19 mouse cellular contexts compared by ENCODE assay signal in the genomic region with DNA sequence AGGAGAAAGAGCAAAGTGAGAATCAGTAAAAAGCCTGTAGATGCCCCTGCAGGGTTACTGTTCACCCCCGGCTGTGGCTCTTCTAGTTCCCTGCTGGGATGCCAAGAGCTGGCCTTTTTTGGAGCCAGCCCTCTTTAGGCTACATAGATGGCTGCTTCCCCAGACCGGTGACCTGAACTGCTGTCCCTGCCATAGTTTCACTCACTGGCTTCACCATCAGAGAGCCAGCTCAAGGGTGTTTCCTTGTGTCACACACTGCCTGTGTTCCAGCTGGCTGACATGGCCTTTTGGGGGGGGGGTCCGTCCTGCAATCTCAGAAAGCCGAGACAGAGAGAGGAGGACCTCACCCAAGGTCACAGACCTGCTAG. TPM values are rescaled to one million over a fixed set of nuclear protein-coding genes. Genes with fewer than 3 reads are reported as not detected.
DNase-seq lines count a peak whose midpoint lies in the region; ATAC-seq and TF ChIP-seq lines count a peak whose summit lies in the region.
"Had no signal": no experiment of that assay in that cellular context is flagged by ENCODE, and none has a peak within 500 bp of the region (broad histone marks: within the 10 kb centered on the region; RNA-seq: fewer than 3 reads in every experiment).

No protein-coding gene starts in this region.

- DNase-seq in gastrocnemius, adult 2 months, result peak; percentile 67
- no peak for DNase-seq in gastrocnemius, postnatal 4 days (ENCODE audit: low spot score in 2 of 2)
- DNase-seq in midbrain, embryonic 10.5 days (ENCODE audit: low spot score), result no peak
- no peak for DNase-seq in midbrain, embryonic 14.5 days
- no peak for DNase-seq in limb, embryonic 10.5 days (ENCODE audit: low spot score)
- no peak for DNase-seq in urinary bladder, adult 2 months (ENCODE audit: low spot score)
- DNase-seq: adrenal gland, postnatal 25 days; cerebellum, adult 18-20 months; kidney, adult 8-10 months; kidney, postnatal 36 days; lung, embryonic 14.5 days; lung, postnatal 4 days; thymus, adult 2 months had no signal

- intact Hi-C loops in gastrocnemius, adult 2 months (cut with DNase I), result loop anchor here (5.0 kb wide), 1 partner anchor 39 kb away; no protein-coding TSS in a partner anchor

- H3K27me3 ChIP-seq in midbrain, embryonic 10.5 days (ENCODE audit: low read depth, poor library complexity, severe bottlenecking), result no peaks in the 10 kb centered on the region
- H3K27me3 ChIP-seq in midbrain, embryonic 14.5 days (ENCODE audit: control insufficient read depth, insufficient read depth, low read length), result no peaks in the 10 kb centered on the region
- H3K27me3 ChIP-seq in heart, embryonic 15.5 days, result no peaks in the 10 kb centered on the region
- H3K27me3 ChIP-seq in limb, embryonic 10.5 days (ENCODE audit: low read depth, poor library complexity, severe bottlenecking), result no peaks in the 10 kb centered on the region
- H3K27me3 ChIP-seq: CH12.LX; embryonic facial prominence, embryonic 12.5 days had no signal

- H3K27ac ChIP-seq in gastrocnemius, adult 2 months, result peak overlapping the region; percentile 28
- H3K27ac ChIP-seq in midbrain, embryonic 10.5 days (replicated peaks), result 0 out of 2 replicates have a peak overlapping the region, but pooled peaks have one; percentile 42
- no peak overlapping the region for H3K27ac ChIP-seq in midbrain, embryonic 14.5 days (replicated peaks; ENCODE audit: low read depth, low read length)
- peak overlapping the region; percentile 55 for H3K27ac ChIP-seq in heart, embryonic 15.5 days
- peak overlapping the region; percentile 21; the same call in 1 of the 2 replicates for H3K27ac ChIP-seq in limb, embryonic 10.5 days
- H3K27ac ChIP-seq: embryonic facial prominence, embryonic 12.5 days had no signal

- no peak overlapping the region for H3K4me3 ChIP-seq in gastrocnemius, adult 2 months
- no peak overlapping the region for H3K4me3 ChIP-seq in midbrain, embryonic 10.5 days
- H3K4me3 ChIP-seq in midbrain, embryonic 14.5 days (replicated peaks; ENCODE audit: low read depth, low read length), result no peak overlapping the region
- H3K4me3 ChIP-seq in heart, embryonic 15.5 days, result no peak overlapping the region
- no peak overlapping the region for H3K4me3 ChIP-seq in limb, embryonic 10.5 days
- H3K4me3 ChIP-seq: embryonic facial prominence, embryonic 12.5 days had no signal

- H3K9ac ChIP-seq in midbrain, embryonic 14.5 days (replicated peaks; ENCODE audit: low read length), result no peak overlapping the region
- no peak overlapping the region for H3K9ac ChIP-seq in heart, embryonic 15.5 days
- H3K9ac ChIP-seq: embryonic facial prominence, embryonic 12.5 days; lung, embryonic 14.5 days had no signal

- peaks cover 5% of the 10 kb centered on the region; the same call in 1 of the 2 replicates for H3K4me1 ChIP-seq in midbrain, embryonic 10.5 days
- no peaks in the 10 kb centered on the region for H3K4me1 ChIP-seq in midbrain, embryonic 14.5 days (ENCODE audit: control insufficient read depth, insufficient read depth, low read length)
- peaks cover 36% of the 10 kb centered on the region for H3K4me1 ChIP-seq in heart, embryonic 15.5 days (replicated peaks)
- H3K4me1 ChIP-seq in limb, embryonic 10.5 days, result peaks cover 11% of the 10 kb centered on the region; the same call in 1 of the 2 replicates

- H3K4me2 ChIP-seq in midbrain, embryonic 14.5 days (ENCODE audit: low read length), result no peak overlapping the region
- H3K4me2 ChIP-seq in heart, embryonic 15.5 days, result no peak overlapping the region
- H3K4me2 ChIP-seq: embryonic facial prominence, embryonic 12.5 days; liver, embryonic 11.5 days; lung, embryonic 14.5 days; midbrain, embryonic 11.5 days had no signal

- ATAC-seq in midbrain, embryonic 14.5 days (ENCODE audit: low FRiP score, low TSS enrichment), result no peak
- no peak for ATAC-seq in heart, embryonic 15.5 days (replicated peaks; ENCODE audit: insufficient number of reproducible peaks, insufficient read depth, low FRiP score, low read depth)
- ATAC-seq in activated CD4-positive, CD25-positive, alpha-beta regulatory T cell, adult 4 months, result no peak

- whole genome bisulfite sequencing in midbrain, embryonic 10.5 days, result 65% methylated on average over 4 of the region's 4 CpGs
- 61% methylated on average over 4 of the region's 4 CpGs for WGBS in midbrain, embryonic 14.5 days
- 32% methylated on average over 4 of the region's 4 CpGs for WGBS in heart, embryonic 15.5 days
- 62% methylated on average over 4 of the region's 4 CpGs for whole genome bisulfite sequencing in limb, embryonic 10.5 days

- no peak for TF ChIP-seq CTCF in gastrocnemius, adult 2 months (IDR thresholded peaks at IDR 0.05)

- H3K9me3 ChIP-seq in midbrain, embryonic 10.5 days (replicated peaks), result no peaks in the 10 kb centered on the region
- no peaks in the 10 kb centered on the region for H3K9me3 ChIP-seq in midbrain, embryonic 14.5 days (ENCODE audit: control insufficient read depth, low read length)
- H3K9me3 ChIP-seq in heart, embryonic 15.5 days (replicated peaks), result no peaks in the 10 kb centered on the region
- no peaks in the 10 kb centered on the region for H3K9me3 ChIP-seq in limb, embryonic 10.5 days (replicated peaks)
- H3K9me3 ChIP-seq: embryonic facial prominence, embryonic 12.5 days had no signal

- H3K36me3 ChIP-seq in midbrain, embryonic 10.5 days, result peaks cover 2% of the 10 kb centered on the region; the same call in 1 of the 2 replicates
- H3K36me3 ChIP-seq in midbrain, embryonic 14.5 days (ENCODE audit: control insufficient read depth, insufficient read depth, low read length), result peaks cover 10% of the 10 kb centered on the region
- peaks cover 7% of the 10 kb centered on the region for H3K36me3 ChIP-seq in heart, embryonic 15.5 days
- H3K36me3 ChIP-seq in limb, embryonic 10.5 days, result no peaks in the 10 kb centered on the region

RNA-seq across cellular contexts. Expression of gene Jdp2, which starts 42.7 kb away (rescaled TPM):
- 1 to 10 TPM; 3.9 to 8.8 TPM for total RNA-seq in gastrocnemius, adult 2 months (2021)
- 10 to 100 TPM; 19.3 to 21.5 TPM for total RNA-seq in gastrocnemius, postnatal 4 days (2021)
- polyA plus RNA-seq in midbrain, embryonic 10.5 days (2016; fragmentation: Nextera tagmentation; extraction: Ambion mirVana), result 0.49 TPM in 1 of 2 replicates, not detected in the other
- 0.68 and 1.1 TPM in 2 replicates for polyA plus RNA-seq in midbrain, embryonic 14.5 days (2014; fragmentation: Nextera tagmentation; extraction: Ambion mirVana)
- 0.37 and 0.96 TPM in 2 replicates for polyA plus RNA-seq in heart, embryonic 15.5 days (2015; fragmentation: Nextera tagmentation; extraction: Ambion mirVana)
- polyA plus RNA-seq in limb, embryonic 10.5 days (2016; fragmentation: Nextera tagmentation; extraction: Ambion mirVana), result not detected in 2 replicates
- not detected for polyA plus RNA-seq in activated CD4-positive, CD25-positive, alpha-beta regulatory T cell, adult 4 months (2017; shearing (Covaris generic))
- polyA plus RNA-seq in urinary bladder, adult 2 months (2012; rRNA removed), result 20.3 and 27.1 TPM in 2 replicates

RNA-seq across cellular contexts. Expression of gene Batf, which starts 44.9 kb away (rescaled TPM):
- under 1 TPM in 1 of 2 experiments, not detected in 1; 0.33 TPM for total RNA-seq in gastrocnemius, adult 2 months (2021)
- total RNA-seq in gastrocnemius, postnatal 4 days (2021), result 1 to 10 TPM in 1 of 2 experiments, under 1 TPM in 1; 0.59 to 1.2 TPM
- polyA plus RNA-seq in midbrain, embryonic 10.5 days (2016; fragmentation: Nextera tagmentation; extraction: Ambion mirVana), result 1.8 and 2.6 TPM in 2 replicates
- polyA plus RNA-seq in midbrain, embryonic 14.5 days (2014; fragmentation: Nextera tagmentation; extraction: Ambion mirVana), result 0.68 TPM in 1 of 2 replicates, not detected in the other
- polyA plus RNA-seq in heart, embryonic 15.5 days (2015; fragmentation: Nextera tagmentation; extraction: Ambion mirVana), result 4.0 and 5.5 TPM in 2 replicates
- 0.74 and 1.5 TPM in 2 replicates for polyA plus RNA-seq in limb, embryonic 10.5 days (2016; fragmentation: Nextera tagmentation; extraction: Ambion mirVana)
- 100 to 1,000 TPM; 156 to 205 TPM for polyA plus RNA-seq in activated CD4-positive, CD25-positive, alpha-beta regulatory T cell, adult 4 months (2017; shearing (Covaris generic))
- 4.0 and 4.9 TPM in 2 replicates for polyA plus RNA-seq in urinary bladder, adult 2 months (2012; rRNA removed)
- total RNA-seq: adrenal gland, postnatal 25 days had no signal

Comparison
In these comparisons a context has a peak if more than half of its experiments do, and no peak if none do; other contexts are left out.
1. RNA of gene Jdp2, which starts 42.7 kb away (polyA plus RNA-seq): 20.3 to 27.1 TPM in urinary bladder, adult 2 months; 0.68 to 1.1 TPM in midbrain, embryonic 14.5 days, 0.49 TPM in midbrain, embryonic 10.5 days, 0.37 to 0.96 TPM in heart, embryonic 15.5 days, not detected in activated CD4-positive, CD25-positive, alpha-beta regulatory T cell, adult 4 months and not detected in limb, embryonic 10.5 days; every median in the first group is over 10 times any median in the second.
2. RNA of gene Batf, which starts 44.9 kb away (polyA plus RNA-seq): 156 to 205 TPM in activated CD4-positive, CD25-positive, alpha-beta regulatory T cell, adult 4 months; 4.0 to 4.9 TPM in urinary bladder, adult 2 months, 4.0 to 5.5 TPM in heart, embryonic 15.5 days, 1.8 to 2.6 TPM in midbrain, embryonic 10.5 days, 0.74 to 1.5 TPM in limb, embryonic 10.5 days and 0.68 TPM in midbrain, embryonic 14.5 days; every median in the first group is over 10 times any median in the second.